Mouse (Mus musculus) hindbrain, embryonic 12.5 days (tissue): Measurements from ENCODE around the gene Map3k7. TPM values are rescaled to one million over a fixed set of nuclear protein-coding genes. Genes with fewer than 3 reads are reported as not detected.

Experiments
- ATAC-seq: fragments of 200-750 bp; cut with Nextera tagmentation; 2 replicates; pipeline ENCODE4 v1.8.0; 2017; ENCODE audit warnings: moderate TSS enrichment; ENCODE audit not compliant: low FRiP score
- H3K27ac ChIP-seq: fragments of 300-500 bp; sonication (generic); 2 replicates; pipeline ENCODE4 v1.5.1; 2016; ENCODE audit warnings: mild to moderate bottlenecking
- H3K27me3 ChIP-seq: fragments of 300-500 bp; sonication (generic); 2 replicates; pipeline ENCODE4 v1.6.1; 2016; ENCODE audit warnings: mild to moderate bottlenecking
- H3K36me3 ChIP-seq: fragments of 300-500 bp; sonication (generic); 2 replicates; pipeline ENCODE4 v1.6.1; 2016; ENCODE audit warnings: mild to moderate bottlenecking
- H3K4me1 ChIP-seq: fragments of 300-500 bp; sonication (generic); 2 replicates; pipeline ENCODE4 v1.6.1; 2016
- H3K4me2 ChIP-seq: fragments of 300-500 bp; sonication (generic); replicated peaks from 2 replicates; pipeline ENCODE4 v1.6.1; 2016; ENCODE audit warnings: mild to moderate bottlenecking
- H3K4me3 ChIP-seq: fragments of 300-500 bp; sonication (generic); 2 replicates; pipeline ENCODE4 v1.5.1; 2016; ENCODE audit warnings: mild to moderate bottlenecking
- H3K9ac ChIP-seq: fragments of 300-500 bp; sonication (generic); 2 replicates; pipeline ENCODE4 v1.6.1; 2016; ENCODE audit warnings: mild to moderate bottlenecking, moderate library complexity
- H3K9me3 ChIP-seq: fragments of 300-500 bp; sonication (generic); replicated peaks from 2 replicates; pipeline ENCODE4 v1.6.1; 2016; ENCODE audit warnings: mild to moderate bottlenecking
- WGBS: fragments of 180-500 bp; shearing (Covaris S2); methylation state at CpG from one replicate; pipeline ENCODE4 v1.1.7; 2016; 5-methylcytosine and 5-hydroxymethylcytosine counted together
- polyA plus RNA-seq: library from polyadenylated mRNA; unstranded; fragments of >200 nt; fragmentation: Nextera tagmentation; extraction: Ambion mirVana; gene quantifications from 2 replicates; pipeline ENCODE4 v1.2.1, GENCODE M21; 2016

Gene Map3k7
- polyA plus RNA-seq, 1 experiment from 2014 or later = 49.2 TPM

DNA sequence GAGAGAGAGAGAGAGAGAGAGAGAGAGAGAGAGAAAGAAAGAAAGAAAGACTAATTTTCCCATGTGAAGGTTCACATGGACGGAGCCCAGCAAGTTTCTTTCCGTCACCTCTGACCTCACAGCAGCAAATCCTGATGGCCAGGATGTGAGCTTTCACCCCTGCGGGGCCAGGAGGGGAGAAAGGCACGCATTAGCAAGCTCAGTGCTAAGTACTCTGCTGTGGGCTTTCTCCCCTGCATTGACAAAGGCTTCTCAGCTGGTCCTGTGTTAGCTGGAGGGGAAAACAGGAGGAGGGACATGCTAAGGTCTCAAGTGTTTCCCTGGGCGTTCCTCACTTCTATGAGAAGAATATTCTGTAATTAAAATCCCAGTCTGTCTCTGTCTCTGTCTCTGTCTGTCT lies 81.3 kb downstream of the Map3k7 start:
- Histone ChIP-seq H3K9ac (no peak overlapping the region), H3K4me3 (no peak overlapping the region), H3K4me1 (peaks cover 12% of the 10 kb centered on the region), H3K9me3 (no peaks in the 10 kb centered on the region), H3K27ac (no peak overlapping the region), H3K36me3 (no peaks in the 10 kb centered on the region), H3K27me3 (no peaks in the 10 kb centered on the region), H3K4me2 (no peak overlapping the region)
- 12% methylated on average over 5 of the region's 5 CpGs for whole genome bisulfite sequencing
- no peak for ATAC-seq

- Histone ChIP-seq H3K4me1 (0 out of 2 replicates have a peak, but pooled peaks cover 5% of the 10 kb centered on the region), H3K36me3 (no peaks in the 10 kb centered on the region), H3K27me3 (no peaks in the 10 kb centered on the region; the same call in 1 of the 2 replicates), H3K4me2 (no peak overlapping the region), H3K9me3 (no peaks in the 10 kb centered on the region), H3K27ac (no peak overlapping the region), H3K9ac (no peak overlapping the region), H3K4me3 (no peak overlapping the region)
- no peak for ATAC-seq
- 63% methylated on average over 4 of the region's 4 CpGs for WGBS
These were observed 85.9 kb downstream of the Map3k7 start for GRCm38 (mm10) chr4:32049824-32050223.

DNA sequence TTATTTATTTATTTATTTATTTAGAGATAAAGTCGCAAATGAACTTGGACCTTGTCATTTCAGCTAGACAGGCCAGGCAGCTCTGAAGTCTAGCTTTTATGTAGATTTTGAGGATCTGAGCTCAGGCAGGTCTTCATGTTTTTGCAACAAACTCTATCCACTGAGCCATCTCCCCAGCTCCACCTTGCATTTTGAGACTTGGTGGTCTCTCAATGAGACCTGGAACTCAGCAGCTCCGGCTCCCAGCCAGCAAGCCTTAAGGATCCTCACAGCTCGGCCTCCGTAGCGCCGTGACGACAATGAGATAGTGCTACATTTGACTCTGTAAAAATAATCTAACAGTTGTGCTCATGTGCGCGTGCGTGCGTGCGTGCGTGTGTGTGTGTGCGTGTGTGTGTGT lies 89.3 kb downstream of the Map3k7 start:
- no peak overlapping the region for H3K4me3 ChIP-seq
- no peak overlapping the region for H3K4me2 ChIP-seq
- H3K9ac ChIP-seq = no peak overlapping the region
- H3K27ac ChIP-seq = no peak overlapping the region
- H3K4me1 ChIP-seq = peaks cover 3% of the 10 kb centered on the region; the same call in 1 of the 2 replicates
- no peaks in the 10 kb centered on the region for H3K36me3 ChIP-seq
- WGBS = 94% methylated on average over 14 of the region's 14 CpGs
- ATAC-seq = no peak
- H3K27me3 ChIP-seq = no peaks in the 10 kb centered on the region; the same call in 1 of the 2 replicates
- no peaks in the 10 kb centered on the region for H3K9me3 ChIP-seq

DNA sequence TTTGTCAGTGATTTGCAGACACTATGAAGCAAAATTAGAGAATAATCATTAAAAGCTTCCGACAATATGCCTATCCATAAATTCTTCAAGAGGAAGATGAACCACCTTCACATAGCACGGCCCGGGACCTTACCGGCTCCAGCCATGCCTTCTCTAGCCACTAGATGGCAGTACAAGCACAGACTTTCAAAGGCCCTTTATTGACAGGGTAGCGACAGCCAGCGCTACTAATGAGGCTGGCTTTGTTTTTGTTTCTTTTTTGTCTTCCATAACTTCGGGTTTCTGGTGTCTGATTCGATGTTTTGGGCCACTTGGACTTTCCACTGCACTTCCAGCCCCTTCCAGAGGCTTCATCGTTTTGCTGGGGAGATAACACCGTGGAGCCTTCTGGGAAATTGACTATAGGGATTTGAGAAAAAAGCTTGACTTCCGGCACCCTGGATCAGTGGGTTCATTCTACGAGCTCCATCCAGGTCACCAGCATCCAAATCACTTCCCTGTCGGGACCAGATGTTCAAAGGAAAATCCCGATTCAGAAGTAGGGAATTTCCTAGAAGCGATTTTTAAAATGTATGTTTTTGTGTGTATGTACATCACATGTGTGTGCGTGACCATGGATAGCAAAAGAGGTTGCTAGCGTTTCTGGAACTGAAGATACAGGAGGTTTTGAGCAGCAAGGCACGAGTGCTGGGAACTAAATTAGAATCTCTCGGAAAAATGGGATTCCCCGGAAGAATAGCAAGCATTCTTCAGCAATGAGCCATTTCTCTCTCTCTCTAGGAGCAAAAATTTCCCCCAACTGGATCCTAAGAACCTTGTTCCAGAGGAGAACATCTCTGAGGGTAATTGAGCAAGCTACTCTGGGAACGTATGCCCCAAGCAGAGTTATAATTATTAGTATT lies 91.5 kb downstream of the Map3k7 start:
- Histone ChIP-seq H3K4me2 (peak overlapping the region; percentile 56), H3K9ac (peak overlapping the region; percentile 47; the same call in 1 of the 2 replicates), H3K27ac (no peak overlapping the region), H3K4me3 (peak overlapping the region; percentile 28), H3K27me3 (no peaks in the 10 kb centered on the region; the same call in 1 of the 2 replicates), H3K9me3 (no peaks in the 10 kb centered on the region), H3K4me1 (no peaks in the 10 kb centered on the region; the same call in 1 of the 2 replicates), H3K36me3 (no peaks in the 10 kb centered on the region)
- 27% methylated on average over 21 of the region's 21 CpGs for WGBS
- peak; percentile 88 for ATAC-seq

GRCm38 (mm10) chr4:32056441-32056840 lies 92.5 kb downstream of the Map3k7 start:
- H3K4me3 ChIP-seq = no peak overlapping the region
- no peaks in the 10 kb centered on the region; the same call in 1 of the 2 replicates for H3K27me3 ChIP-seq
- H3K4me2 ChIP-seq = no peak overlapping the region
- no peaks in the 10 kb centered on the region; the same call in 1 of the 2 replicates for H3K4me1 ChIP-seq
- no peak overlapping the region for H3K9ac ChIP-seq
- H3K36me3 ChIP-seq = no peaks in the 10 kb centered on the region
- ATAC-seq = 0 out of 2 replicates have a peak, but pooled peaks have one; percentile 12
- H3K27ac ChIP-seq = no peak overlapping the region
- H3K9me3 ChIP-seq = no peaks in the 10 kb centered on the region
- WGBS = 77% methylated on average over 7 of the region's 7 CpGs

- Histone ChIP-seq H3K27me3 (no peaks in the 10 kb centered on the region; the same call in 1 of the 2 replicates), H3K4me3 (no peak overlapping the region), H3K4me2 (no peak overlapping the region), H3K9ac (no peak overlapping the region), H3K36me3 (no peaks in the 10 kb centered on the region), H3K4me1 (peaks cover 2% of the 10 kb centered on the region; the same call in 1 of the 2 replicates), H3K9me3 (no peaks in the 10 kb centered on the region), H3K27ac (no peak overlapping the region)
- WGBS = 55% methylated on average over 5 of the region's 5 CpGs
- ATAC-seq = 0 out of 2 replicates have a peak, but pooled peaks have one; percentile 46
These were observed 93.2 kb downstream of the Map3k7 start for GRCm38 (mm10) chr4:32057102-32057501.

DNA sequence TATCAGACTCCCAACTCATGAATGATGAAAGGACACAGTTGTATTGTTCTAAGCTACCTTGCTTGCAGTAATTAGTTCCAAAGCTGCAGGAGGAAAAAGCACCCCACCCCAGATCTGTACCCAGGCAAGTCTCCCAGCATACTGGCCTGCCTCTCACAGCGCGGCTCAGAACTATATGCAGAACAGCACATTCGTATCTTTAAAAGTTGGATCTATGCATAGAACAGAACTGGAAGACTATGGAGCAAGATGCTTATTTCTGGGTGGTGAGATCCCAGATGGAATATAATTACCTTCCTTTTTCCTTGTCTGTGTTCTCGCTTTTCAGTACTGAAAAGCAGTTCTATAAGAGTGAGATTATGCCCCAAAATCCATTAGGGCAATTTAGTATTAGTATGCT lies 96.8 kb downstream of the Map3k7 start:
- Histone ChIP-seq H3K36me3 (no peaks in the 10 kb centered on the region), H3K9ac (no peak overlapping the region), H3K27ac (no peak overlapping the region), H3K4me2 (no peak overlapping the region), H3K27me3 (no peaks in the 10 kb centered on the region), H3K4me3 (no peak overlapping the region), H3K4me1 (peaks cover 2% of the 10 kb centered on the region; the same call in 1 of the 2 replicates), H3K9me3 (no peaks in the 10 kb centered on the region)
- 90% methylated on average over 4 of the region's 4 CpGs for WGBS
- ATAC-seq = no peak

- Histone ChIP-seq H3K27me3 (no peaks in the 10 kb centered on the region), H3K9me3 (no peaks in the 10 kb centered on the region), H3K9ac (no peak overlapping the region), H3K4me3 (no peak overlapping the region), H3K36me3 (no peaks in the 10 kb centered on the region), H3K4me2 (no peak overlapping the region), H3K4me1 (peaks cover 2% of the 10 kb centered on the region; the same call in 1 of the 2 replicates), H3K27ac (no peak overlapping the region)
- WGBS = 90% methylated on average over 4 of the region's 4 CpGs
- ATAC-seq = no peak
These were observed 98.6 kb downstream of the Map3k7 start for GRCm38 (mm10) chr4:32062381-32063059.

DNA sequence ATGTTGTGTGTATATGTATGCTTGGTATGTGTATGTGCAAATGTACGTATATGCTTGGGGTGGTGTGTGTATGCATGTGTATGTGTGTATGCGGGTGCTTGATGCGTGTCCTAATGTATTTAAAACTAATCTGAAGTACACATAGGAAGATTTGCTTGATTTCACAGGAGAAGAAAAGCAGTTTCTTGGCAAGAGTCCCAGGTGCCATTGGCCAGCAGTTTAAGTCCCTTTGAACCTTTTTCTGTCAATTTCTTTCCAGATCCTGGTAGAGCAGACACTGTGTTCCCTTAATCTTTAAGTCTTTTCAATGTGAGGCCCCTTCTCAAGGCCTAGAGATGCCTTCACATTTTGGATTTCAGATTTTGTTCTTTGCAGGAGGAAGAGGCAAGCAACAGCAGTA lies 99.4 kb downstream of the Map3k7 start:
- Histone ChIP-seq H3K9ac (no peak overlapping the region), H3K4me1 (peaks cover 2% of the 10 kb centered on the region; the same call in 1 of the 2 replicates), H3K4me3 (no peak overlapping the region), H3K27me3 (no peaks in the 10 kb centered on the region), H3K27ac (no peak overlapping the region), H3K4me2 (no peak overlapping the region), H3K36me3 (no peaks in the 10 kb centered on the region), H3K9me3 (no peaks in the 10 kb centered on the region)
- no peak for ATAC-seq
- 91% methylated on average over 3 of the region's 3 CpGs for WGBS
